Mouse (Mus musculus): ENCODE data around the gene Spocd1. TPM values are rescaled to one million over a fixed set of nuclear protein-coding genes. Genes with fewer than 3 reads are reported as not detected.

Spocd1 gene
- polyA plus RNA-seq, 1 experiment, result not detected

- TF ChIP-seq CTCF (IDR thresholded peaks at IDR 0.05; ENCODE audit: borderline replicate concordance, insufficient read depth, low read length) (no peak), POLR2A (IDR thresholded peaks at IDR 0.05; ENCODE audit: low read depth, low read length) (no peak)
- no peak overlapping the region for H3K4me3 ChIP-seq (ENCODE audit: insufficient read depth, low read length)
- no peaks in the 10 kb centered on the region for H3K4me1 ChIP-seq (ENCODE audit: control insufficient read depth, insufficient read depth, low read length)
- no peak overlapping the region for H3K27ac ChIP-seq (ENCODE audit: insufficient read depth, low read length)
These were observed 25.5 kb upstream of the Spocd1 start for GRCm38 (mm10) chr4:129903577-129903976.

- no peaks in the 10 kb centered on the region for H3K4me1 ChIP-seq (ENCODE audit: control insufficient read depth, insufficient read depth, low read length)
- no peak overlapping the region for H3K4me3 ChIP-seq (ENCODE audit: insufficient read depth, low read length)
- no peak overlapping the region for H3K27ac ChIP-seq (ENCODE audit: insufficient read depth, low read length)
- TF ChIP-seq CTCF (IDR thresholded peaks at IDR 0.05; ENCODE audit: borderline replicate concordance, insufficient read depth, low read length) (no peak), POLR2A (IDR thresholded peaks at IDR 0.05; ENCODE audit: low read depth, low read length) (no peak)
These were observed 24.0 kb upstream of the Spocd1 start for GRCm38 (mm10) chr4:129905032-129905431.

- H3K4me3 ChIP-seq (ENCODE audit: insufficient read depth, low read length), result no peak overlapping the region
- no peak for TF ChIP-seq POLR2A (IDR thresholded peaks at IDR 0.05; ENCODE audit: low read depth, low read length)
- H3K4me1 ChIP-seq (ENCODE audit: control insufficient read depth, insufficient read depth, low read length), result no peaks in the 10 kb centered on the region
- H3K27ac ChIP-seq (ENCODE audit: insufficient read depth, low read length), result no peak overlapping the region
These were observed 23.0 kb upstream of the Spocd1 start for GRCm38 (mm10) chr4:129906016-129906415.

GRCm38 (mm10) chr4:129908836-129909235, 20.2 kb upstream of the Spocd1 start:
- no peak overlapping the region for H3K27ac ChIP-seq (ENCODE audit: insufficient read depth, low read length)
- H3K4me3 ChIP-seq (ENCODE audit: insufficient read depth, low read length), result no peak overlapping the region
- no peak for TF ChIP-seq POLR2A (IDR thresholded peaks at IDR 0.05; ENCODE audit: low read depth, low read length)
- TF ChIP-seq CTCF (IDR thresholded peaks at IDR 0.05; ENCODE audit: borderline replicate concordance, insufficient read depth, low read length), result no peak
- H3K4me1 ChIP-seq (ENCODE audit: control insufficient read depth, insufficient read depth, low read length), result peaks cover 1% of the 10 kb centered on the region; the same call in 1 of the 2 replicates

GRCm38 (mm10) chr4:129909261-129909731, 19.8 kb upstream of the Spocd1 start:
- Histone ChIP-seq H3K4me1 (ENCODE audit: control insufficient read depth, insufficient read depth, low read length) (peaks cover 6% of the 10 kb centered on the region; the same call in 1 of the 2 replicates), H3K27ac (ENCODE audit: insufficient read depth, low read length) (no peak overlapping the region), H3K4me3 (ENCODE audit: insufficient read depth, low read length) (no peak overlapping the region)
- TF ChIP-seq POLR2A (IDR thresholded peaks at IDR 0.05; ENCODE audit: low read depth, low read length), result no peak
- no peak for TF ChIP-seq CTCF (IDR thresholded peaks at IDR 0.05; ENCODE audit: borderline replicate concordance, insufficient read depth, low read length)

- Histone ChIP-seq H3K27ac (ENCODE audit: insufficient read depth, low read length) (no peak overlapping the region), H3K4me3 (ENCODE audit: insufficient read depth, low read length) (no peak overlapping the region), H3K4me1 (ENCODE audit: control insufficient read depth, insufficient read depth, low read length) (peaks cover 6% of the 10 kb centered on the region; the same call in 1 of the 2 replicates)
- TF ChIP-seq POLR2A (IDR thresholded peaks at IDR 0.05; ENCODE audit: low read depth, low read length) (no peak), CTCF (IDR thresholded peaks at IDR 0.05; ENCODE audit: borderline replicate concordance, insufficient read depth, low read length) (no peak)
These were observed 16.1 kb upstream of the Spocd1 start for GRCm38 (mm10) chr4:129912998-129913397.

- H3K27ac ChIP-seq (ENCODE audit: insufficient read depth, low read length), result no peak overlapping the region
- H3K4me3 ChIP-seq (ENCODE audit: insufficient read depth, low read length), result no peak overlapping the region
- no peak for TF ChIP-seq POLR2A (IDR thresholded peaks at IDR 0.05; ENCODE audit: low read depth, low read length)
- TF ChIP-seq CTCF (IDR thresholded peaks at IDR 0.05; ENCODE audit: borderline replicate concordance, insufficient read depth, low read length), result no peak
These were observed 15.0 kb upstream of the Spocd1 start for GRCm38 (mm10) chr4:129913761-129914644.

GRCm38 (mm10) chr4:129914686-129915085, 14.4 kb upstream of the Spocd1 start:
- no peak overlapping the region for H3K4me3 ChIP-seq (ENCODE audit: insufficient read depth, low read length)
- TF ChIP-seq POLR2A (IDR thresholded peaks at IDR 0.05; ENCODE audit: low read depth, low read length) (no peak), CTCF (IDR thresholded peaks at IDR 0.05; ENCODE audit: borderline replicate concordance, insufficient read depth, low read length) (no peak)
- peaks cover 6% of the 10 kb centered on the region; the same call in 1 of the 2 replicates for H3K4me1 ChIP-seq (ENCODE audit: control insufficient read depth, insufficient read depth, low read length)
- no peak overlapping the region for H3K27ac ChIP-seq (ENCODE audit: insufficient read depth, low read length)

More at GRCm38 (mm10) chr4:129913761-129914644, 15.0 kb upstream of the Spocd1 start:
- peaks cover 6% of the 10 kb centered on the region; the same call in 1 of the 2 replicates for H3K4me1 ChIP-seq (ENCODE audit: control insufficient read depth, insufficient read depth, low read length)

- Histone ChIP-seq H3K4me3 (ENCODE audit: insufficient read depth, low read length) (no peak overlapping the region), H3K4me1 (ENCODE audit: control insufficient read depth, insufficient read depth, low read length) (peaks cover 6% of the 10 kb centered on the region; the same call in 1 of the 2 replicates), H3K27ac (ENCODE audit: insufficient read depth, low read length) (no peak overlapping the region)
- TF ChIP-seq POLR2A (IDR thresholded peaks at IDR 0.05; ENCODE audit: low read depth, low read length), result no peak
- TF ChIP-seq CTCF (IDR thresholded peaks at IDR 0.05; ENCODE audit: borderline replicate concordance, insufficient read depth, low read length), result no peak
These were observed 13.6 kb upstream of the Spocd1 start for GRCm38 (mm10) chr4:129915349-129915988.

- Histone ChIP-seq H3K4me1 (ENCODE audit: control insufficient read depth, insufficient read depth, low read length) (peaks cover 6% of the 10 kb centered on the region; the same call in 1 of the 2 replicates), H3K27ac (ENCODE audit: insufficient read depth, low read length) (no peak overlapping the region), H3K4me3 (ENCODE audit: insufficient read depth, low read length) (no peak overlapping the region)
- TF ChIP-seq CTCF (IDR thresholded peaks at IDR 0.05; ENCODE audit: borderline replicate concordance, insufficient read depth, low read length) (no peak), POLR2A (IDR thresholded peaks at IDR 0.05; ENCODE audit: low read depth, low read length) (no peak)
These were observed 12.9 kb upstream of the Spocd1 start for GRCm38 (mm10) chr4:129916159-129916558.
